Mouse (Mus musculus): ENCODE results near the gene Rassf10. TPM values are rescaled to one million over a fixed set of nuclear protein-coding genes. Genes with fewer than 3 reads are reported as not detected.

Rassf10 gene
- polyA plus RNA-seq, 1 experiment = 0.41 TPM

- Histone ChIP-seq H3K4me1 (ENCODE audit: control insufficient read depth, insufficient read depth, insufficient read length) (no peaks in the 10 kb centered on the region), H3K27ac (ENCODE audit: insufficient read depth, low read length) (no peak overlapping the region), H3K36me3 (ENCODE audit: control insufficient read depth, insufficient read depth, low read length) (no peaks in the 10 kb centered on the region), H3K4me3 (ENCODE audit: extremely low read depth, insufficient read depth, insufficient read length) (no peak overlapping the region), H3K27me3 (ENCODE audit: control insufficient read depth, insufficient read depth, low read length) (peaks cover 4% of the 10 kb centered on the region; the same call in 1 of the 2 replicates)
- 35% methylated on average over 3 of the region's 3 CpGs for WGBS
- DNase-seq (ENCODE audit: low read depth in 1 of 2, low spot score in 2 of 2) = no peak
- TF ChIP-seq CTCF (IDR thresholded peaks at IDR 0.05; ENCODE audit: extremely low read depth, insufficient read depth, insufficient read length, insufficient replicate concordance) (no peak), POLR2A (IDR thresholded peaks at IDR 0.05; ENCODE audit: low read depth, low read length) (no peak)
Measured at GRCm38 (mm10) chr7:112955955-112956354, 2.2 kb downstream of the Rassf10 start.

- DNase-seq (ENCODE audit: low read depth in 1 of 2, low spot score in 2 of 2) = no peak
- Histone ChIP-seq H3K4me1 (ENCODE audit: control insufficient read depth, insufficient read depth, insufficient read length) (no peaks in the 10 kb centered on the region), H3K4me3 (ENCODE audit: extremely low read depth, insufficient read depth, insufficient read length) (no peak overlapping the region), H3K36me3 (ENCODE audit: control insufficient read depth, insufficient read depth, low read length) (no peaks in the 10 kb centered on the region), H3K27me3 (ENCODE audit: control insufficient read depth, insufficient read depth, low read length) (peaks cover 4% of the 10 kb centered on the region; the same call in 1 of the 2 replicates), H3K27ac (ENCODE audit: insufficient read depth, low read length) (no peak overlapping the region)
- TF ChIP-seq POLR2A (IDR thresholded peaks at IDR 0.05; ENCODE audit: low read depth, low read length) (no peak), CTCF (IDR thresholded peaks at IDR 0.05; ENCODE audit: extremely low read depth, insufficient read depth, insufficient read length, insufficient replicate concordance) (no peak)
- WGBS = 52% methylated on average over 7 of the region's 7 CpGs
Measured at GRCm38 (mm10) chr7:112956961-112957360, 3.2 kb downstream of the Rassf10 start.

DNA sequence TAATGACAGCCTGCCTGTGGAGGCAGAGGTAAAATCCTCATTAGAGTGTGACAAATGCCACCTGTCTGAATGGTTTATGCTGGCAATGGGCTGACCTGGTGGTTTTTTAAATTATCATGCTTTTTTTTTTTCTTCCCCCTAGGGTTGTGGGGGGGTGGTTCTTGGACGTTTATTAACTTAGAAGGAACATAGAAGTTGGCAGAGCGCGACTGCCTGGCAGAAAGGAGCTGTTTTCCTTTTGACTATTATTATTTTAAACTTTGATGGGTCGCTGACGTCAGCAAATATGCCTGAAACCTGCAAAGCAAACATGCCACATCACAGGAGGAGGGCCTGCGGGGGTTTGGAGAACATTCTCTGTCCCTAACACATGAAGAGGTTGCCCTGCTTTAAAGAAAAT, 3.9 kb downstream of the Rassf10 start:
- TF ChIP-seq CTCF (IDR thresholded peaks at IDR 0.05; ENCODE audit: extremely low read depth, insufficient read depth, insufficient read length, insufficient replicate concordance) (no peak), POLR2A (IDR thresholded peaks at IDR 0.05; ENCODE audit: low read depth, low read length) (no peak)
- Histone ChIP-seq H3K36me3 (ENCODE audit: control insufficient read depth, insufficient read depth, low read length) (no peaks in the 10 kb centered on the region), H3K27me3 (ENCODE audit: control insufficient read depth, insufficient read depth, low read length) (peaks cover 4% of the 10 kb centered on the region; the same call in 1 of the 2 replicates), H3K27ac (ENCODE audit: insufficient read depth, low read length) (no peak overlapping the region), H3K4me3 (ENCODE audit: extremely low read depth, insufficient read depth, insufficient read length) (no peak overlapping the region), H3K4me1 (ENCODE audit: control insufficient read depth, insufficient read depth, insufficient read length) (no peaks in the 10 kb centered on the region)
- no peak for DNase-seq (ENCODE audit: low read depth in 1 of 2, low spot score in 2 of 2)
- WGBS = 55% methylated on average over 6 of the region's 6 CpGs

DNA sequence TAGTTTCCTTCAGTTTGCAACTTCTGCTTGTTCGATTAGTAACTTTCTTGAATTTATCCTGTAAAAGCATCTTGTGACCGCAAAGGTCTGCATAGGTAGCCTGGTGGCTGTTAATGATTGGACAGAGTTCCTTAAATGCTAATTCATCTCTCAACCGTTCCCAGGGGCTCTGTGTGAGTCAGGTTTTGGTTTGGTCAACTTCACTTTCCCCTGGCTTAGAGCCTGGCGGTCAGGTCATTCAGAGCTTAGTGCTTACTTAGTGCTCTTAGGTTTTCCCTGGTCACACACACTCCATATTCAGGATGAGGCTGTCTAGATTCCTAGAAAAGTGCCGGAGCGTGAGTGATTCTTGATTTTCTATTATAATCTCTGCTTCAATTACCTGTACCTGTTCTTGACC, 12.6 kb downstream of the Rassf10 start:
- TF ChIP-seq CTCF (IDR thresholded peaks at IDR 0.05; ENCODE audit: extremely low read depth, insufficient read depth, insufficient read length, insufficient replicate concordance) (no peak), POLR2A (IDR thresholded peaks at IDR 0.05; ENCODE audit: low read depth, low read length) (no peak)
- WGBS = 65% methylated on average over 6 of the region's 6 CpGs
- DNase-seq (ENCODE audit: low read depth in 1 of 2, low spot score in 2 of 2) = no peak
- H3K4me3 ChIP-seq (ENCODE audit: extremely low read depth, insufficient read depth, insufficient read length) = no peak overlapping the region
- no peak overlapping the region for H3K27ac ChIP-seq (ENCODE audit: insufficient read depth, low read length)
- H3K27me3 ChIP-seq (ENCODE audit: control insufficient read depth, insufficient read depth, low read length) = no peaks in the 10 kb centered on the region
- no peaks in the 10 kb centered on the region for H3K36me3 ChIP-seq (ENCODE audit: control insufficient read depth, insufficient read depth, low read length)
- no peaks in the 10 kb centered on the region for H3K4me1 ChIP-seq (ENCODE audit: control insufficient read depth, insufficient read depth, insufficient read length)

DNA sequence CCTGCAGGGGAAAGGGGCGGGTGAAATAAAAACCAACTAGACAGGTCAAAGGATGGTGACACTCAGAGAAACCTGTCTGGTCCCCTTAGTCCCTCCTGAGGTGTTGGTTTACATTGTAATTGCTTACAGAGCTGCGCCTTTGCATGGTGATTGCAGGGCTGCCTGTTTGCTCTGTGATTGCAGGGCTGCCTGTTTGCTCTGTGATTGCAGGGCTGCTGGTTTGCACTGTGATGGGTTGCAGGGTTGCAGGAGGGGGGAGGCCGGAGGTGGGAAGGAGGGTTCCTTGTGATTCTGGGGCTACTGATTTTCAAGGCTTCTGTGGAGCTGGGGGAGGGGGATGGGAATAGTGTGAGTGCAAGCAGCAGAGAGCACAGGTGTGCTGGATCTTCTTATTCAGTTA, 13.0 kb downstream of the Rassf10 start:
- Histone ChIP-seq H3K27me3 (ENCODE audit: control insufficient read depth, insufficient read depth, low read length) (no peaks in the 10 kb centered on the region), H3K4me3 (ENCODE audit: extremely low read depth, insufficient read depth, insufficient read length) (no peak overlapping the region), H3K36me3 (ENCODE audit: control insufficient read depth, insufficient read depth, low read length) (no peaks in the 10 kb centered on the region), H3K4me1 (ENCODE audit: control insufficient read depth, insufficient read depth, insufficient read length) (no peaks in the 10 kb centered on the region), H3K27ac (ENCODE audit: insufficient read depth, low read length) (no peak overlapping the region)
- TF ChIP-seq POLR2A (IDR thresholded peaks at IDR 0.05; ENCODE audit: low read depth, low read length) (no peak), CTCF (IDR thresholded peaks at IDR 0.05; ENCODE audit: extremely low read depth, insufficient read depth, insufficient read length, insufficient replicate concordance) (no peak)
- 39% methylated on average over 3 of the region's 3 CpGs for WGBS
- DNase-seq (ENCODE audit: low read depth in 1 of 2, low spot score in 2 of 2) = no peak

DNA sequence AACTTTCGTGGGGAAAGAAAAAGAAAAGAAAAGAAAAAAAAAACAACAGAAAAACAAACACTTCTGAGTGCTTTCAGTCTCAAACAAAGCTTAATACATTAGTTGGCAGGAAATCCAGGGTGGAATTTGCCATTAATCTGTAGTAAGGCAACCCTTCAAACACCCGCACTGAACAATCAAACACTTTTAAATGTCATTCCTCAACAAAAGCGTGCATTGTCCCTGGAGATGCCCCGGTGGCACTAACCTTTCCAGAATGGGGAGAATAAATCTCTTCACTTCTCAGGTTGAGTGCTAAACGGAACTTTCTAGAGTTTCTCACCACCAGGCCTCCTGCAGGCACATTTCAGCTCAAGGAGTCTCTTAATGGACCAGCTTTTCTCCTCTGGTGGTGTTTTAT, 29.6 kb downstream of the Rassf10 start:
- H3K4me1 ChIP-seq (ENCODE audit: control insufficient read depth, insufficient read depth, insufficient read length) = no peaks in the 10 kb centered on the region
- 48% methylated on average over 5 of the region's 5 CpGs for WGBS
- TF ChIP-seq POLR2A (IDR thresholded peaks at IDR 0.05; ENCODE audit: low read depth, low read length) = no peak
- no peak for TF ChIP-seq CTCF (IDR thresholded peaks at IDR 0.05; ENCODE audit: extremely low read depth, insufficient read depth, insufficient read length, insufficient replicate concordance)

GRCm38 (mm10) chr7:112984704-112985577, 31.2 kb downstream of the Rassf10 start:
- 74% methylated on average over 17 of the region's 17 CpGs for WGBS
- H3K4me3 ChIP-seq (ENCODE audit: extremely low read depth, insufficient read depth, insufficient read length) = no peak overlapping the region
- no peak overlapping the region for H3K27ac ChIP-seq (ENCODE audit: insufficient read depth, low read length)
- no peak for TF ChIP-seq POLR2A (IDR thresholded peaks at IDR 0.05; ENCODE audit: low read depth, low read length)
- TF ChIP-seq CTCF (IDR thresholded peaks at IDR 0.05; ENCODE audit: extremely low read depth, insufficient read depth, insufficient read length, insufficient replicate concordance) = no peak
- no peaks in the 10 kb centered on the region for H3K27me3 ChIP-seq (ENCODE audit: control insufficient read depth, insufficient read depth, low read length)
- no peaks in the 10 kb centered on the region for H3K36me3 ChIP-seq (ENCODE audit: control insufficient read depth, insufficient read depth, low read length)
- no peak for DNase-seq (ENCODE audit: low read depth in 1 of 2, low spot score in 2 of 2)
- H3K4me1 ChIP-seq (ENCODE audit: control insufficient read depth, insufficient read depth, insufficient read length) = no peaks in the 10 kb centered on the region

More for the DNA sequence above, 29.6 kb downstream of the Rassf10 start:
- Histone ChIP-seq H3K36me3 (ENCODE audit: control insufficient read depth, insufficient read depth, low read length) (no peaks in the 10 kb centered on the region), H3K4me3 (ENCODE audit: extremely low read depth, insufficient read depth, insufficient read length) (no peak overlapping the region), H3K27ac (ENCODE audit: insufficient read depth, low read length) (no peak overlapping the region), H3K27me3 (ENCODE audit: control insufficient read depth, insufficient read depth, low read length) (no peaks in the 10 kb centered on the region)
- DNase-seq (ENCODE audit: low read depth in 1 of 2, low spot score in 2 of 2) = no peak
